Mouse (Mus musculus) cerebellum, adult 2 months (tissue): ENCODE measurements around the gene B830017H08Rik. TPM values are rescaled to one million over a fixed set of nuclear protein-coding genes. Genes with fewer than 3 reads are reported as not detected.

Experiments
- DNase-seq, 2 experiments: peaks; one replicate each; pipeline ENCODE4 v3.0.0; 2021
- H3K27ac ChIP-seq: fragments of 200-500 bp; 2 replicates; pipeline ENCODE4 v1.5.1; 2012; ENCODE audit warnings: low read length, control low read depth, inconsistent platforms; ENCODE audit not compliant: insufficient read depth
- H3K27me3 ChIP-seq: fragments of 200-500 bp; 2 replicates; pipeline ENCODE4 v1.6.1; 2012; ENCODE audit warnings: inconsistent platforms, mild to moderate bottlenecking, low read length, moderate library complexity; ENCODE audit not compliant: control insufficient read depth, insufficient read depth
- H3K4me1 ChIP-seq: fragments of 200-500 bp; 2 replicates; pipeline ENCODE4 v1.6.1; 2011; ENCODE audit warnings: low read length; ENCODE audit not compliant: control insufficient read depth, insufficient read depth
- H3K4me3 ChIP-seq: fragments of 200-500 bp; replicated peaks from 2 replicates; pipeline ENCODE3; 2011; ENCODE audit warnings: mild to moderate bottlenecking, low read depth, low read length, control low read depth; ENCODE audit not compliant: insufficient read depth
- CTCF ChIP-seq: fragments of 200-500 bp; IDR thresholded peaks from 2 replicates; pipeline ENCODE4 v1.5.1; 2011; ENCODE audit warnings: low read depth, mild to moderate bottlenecking, control low read depth, low read length, moderate library complexity, borderline replicate concordance; ENCODE audit not compliant: insufficient read depth
- POLR2A ChIP-seq: fragments of 200-500 bp; IDR thresholded peaks from 2 replicates; pipeline ENCODE4 v1.6.1; 2011; ENCODE audit warnings: low read length, control low read depth, borderline replicate concordance; ENCODE audit not compliant: insufficient read depth
- WGBS: fragments of 180-500 bp; shearing (Covaris S2); methylation state at CpG from one replicate; pipeline ENCODE4 v1.1.7; 2018; 5-methylcytosine and 5-hydroxymethylcytosine counted together
- polyA plus RNA-seq: library from polyadenylated mRNA; depleted of rRNA; stranded (reverse); fragments of >200 nt; gene quantifications from 2 replicates; pipeline ENCODE4 v1.2.3, GENCODE M21; 2012; rRNA removed

Gene B830017H08Rik
- polyA plus RNA-seq, 1 experiment = 4.7 TPM

- TF ChIP-seq POLR2A (no peak), CTCF (no peak)
- Histone ChIP-seq H3K4me1 (peaks cover 25% of the 10 kb centered on the region), H3K4me3 (no peak overlapping the region), H3K27me3 (no peaks in the 10 kb centered on the region), H3K27ac (no peak overlapping the region)
- no peak for DNase-seq
- 82% methylated on average over 5 of the region's 5 CpGs for WGBS
These were observed 38.3 kb downstream of the B830017H08Rik start for GRCm38 (mm10) chr16:17871248-17871647.

DNA sequence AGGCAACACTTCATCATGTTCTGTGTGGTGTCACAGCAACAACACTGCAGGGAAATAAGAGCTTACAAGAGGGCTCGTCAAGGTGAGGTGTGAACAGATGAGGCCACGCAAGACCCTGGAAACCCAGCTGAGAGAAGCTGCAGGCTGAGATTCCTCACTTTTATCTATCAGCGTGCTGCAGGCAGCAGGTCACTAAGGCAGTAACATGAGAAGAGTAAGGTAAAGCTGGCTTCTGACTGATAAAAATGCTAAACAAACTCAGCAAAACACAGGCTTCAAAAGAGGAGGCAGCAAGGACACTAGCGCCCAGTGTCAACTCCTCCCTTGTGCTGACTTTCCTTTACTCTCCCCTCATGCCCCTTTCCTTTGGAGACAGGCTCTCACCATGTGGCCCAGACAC is 40.1 kb downstream of the B830017H08Rik start:
- WGBS = 47% methylated on average over 4 of the region's 4 CpGs
- Histone ChIP-seq H3K4me1 (peaks cover 23% of the 10 kb centered on the region), H3K4me3 (no peak overlapping the region), H3K27me3 (no peaks in the 10 kb centered on the region), H3K27ac (no peak overlapping the region)
- no peak for DNase-seq
- TF ChIP-seq POLR2A (no peak), CTCF (no peak)

GRCm38 (mm10) chr16:17875174-17875573 is 42.3 kb downstream of the B830017H08Rik start:
- H3K4me1 ChIP-seq = peaks cover 26% of the 10 kb centered on the region
- WGBS = 29% methylated on average over 4 of the region's 4 CpGs
- H3K27me3 ChIP-seq = no peaks in the 10 kb centered on the region

DNA sequence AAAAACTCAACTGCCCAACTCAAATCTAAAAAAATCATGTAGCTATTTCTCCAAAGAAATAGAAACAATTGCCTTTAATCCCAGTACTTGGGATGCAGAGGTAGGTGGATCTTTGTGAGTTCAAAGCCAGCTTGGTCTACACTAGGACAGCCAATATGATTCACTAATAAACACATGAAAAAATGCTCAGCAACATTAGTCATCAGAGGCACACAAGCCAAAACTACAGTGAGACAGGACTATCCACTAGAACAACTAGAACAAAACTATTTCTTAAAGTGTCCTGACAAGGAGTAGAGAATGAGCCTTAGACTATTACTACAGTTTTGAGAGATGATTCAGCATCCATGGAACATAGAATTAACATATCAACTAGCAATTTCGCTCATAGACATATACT is 43.2 kb downstream of the B830017H08Rik start:
- no peak overlapping the region for H3K4me3 ChIP-seq
- 98% methylated on average over 1 of the region's 1 CpGs for WGBS
- DNase-seq = no peak

More at GRCm38 (mm10) chr16:17875174-17875573, 42.3 kb downstream of the B830017H08Rik start:
- Histone ChIP-seq H3K4me3 (no peak overlapping the region), H3K27ac (peak overlapping the region; percentile 43)
- no peak for TF ChIP-seq POLR2A
- 0 out of 2 replicates have a peak, but pooled peaks have one; percentile 6 for TF ChIP-seq CTCF
- DNase-seq = peak; percentile 40 to 64

DNA sequence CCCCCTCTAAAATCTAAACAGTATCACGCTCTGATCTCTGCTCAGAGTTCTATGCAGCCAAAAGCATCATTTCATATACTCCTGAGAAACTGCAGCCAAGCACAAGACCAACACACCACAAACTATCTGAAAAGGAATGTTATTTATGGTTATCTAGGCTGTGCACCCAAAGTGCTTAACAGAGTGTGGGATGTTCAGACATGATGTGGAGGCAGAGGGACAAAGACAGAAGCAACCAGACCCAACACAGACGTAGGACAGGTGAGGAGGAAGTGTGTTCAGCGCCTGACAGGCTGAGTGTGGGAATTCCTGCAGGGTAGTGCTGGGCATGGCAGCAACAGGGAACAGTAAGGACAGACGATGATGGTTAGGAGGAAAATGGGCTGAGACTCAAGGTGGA is 46.6 kb downstream of the B830017H08Rik start:
- DNase-seq = no peak
- no peaks in the 10 kb centered on the region for H3K27me3 ChIP-seq
- 36% methylated on average over 4 of the region's 4 CpGs for WGBS
- H3K27ac ChIP-seq = no peak overlapping the region
- no peak overlapping the region for H3K4me3 ChIP-seq
- TF ChIP-seq POLR2A (no peak), CTCF (no peak)
- peaks cover 27% of the 10 kb centered on the region for H3K4me1 ChIP-seq

More for the DNA sequence above, 43.2 kb downstream of the B830017H08Rik start:
- TF ChIP-seq POLR2A (no peak), CTCF (no peak)
- Histone ChIP-seq H3K27ac (no peak overlapping the region), H3K27me3 (no peaks in the 10 kb centered on the region), H3K4me1 (peaks cover 29% of the 10 kb centered on the region)

DNA sequence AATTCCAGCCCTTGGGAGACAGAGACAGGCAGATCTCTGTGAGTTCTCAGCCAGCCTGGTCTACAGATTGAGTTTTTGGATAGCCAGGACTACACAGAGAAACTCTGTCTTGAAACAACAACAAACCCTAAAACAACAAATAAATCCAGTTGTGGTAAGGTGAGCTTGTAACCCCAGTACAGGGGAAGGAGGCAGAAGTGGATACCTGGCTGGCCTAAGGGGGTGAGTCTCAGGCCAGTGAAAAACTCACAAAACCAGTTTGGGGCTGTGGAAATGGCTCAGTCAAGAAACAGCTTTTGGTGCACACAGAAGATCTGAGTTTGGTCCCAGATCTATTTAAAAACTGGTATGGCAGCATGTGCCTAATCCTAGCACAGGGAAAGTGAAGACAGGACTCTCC is 49.3 kb downstream of the B830017H08Rik start:
- H3K27me3 ChIP-seq = no peaks in the 10 kb centered on the region
- H3K4me3 ChIP-seq = no peak overlapping the region
- TF ChIP-seq POLR2A = no peak
- TF ChIP-seq CTCF = no peak
- no peak for DNase-seq
- peaks cover 34% of the 10 kb centered on the region for H3K4me1 ChIP-seq
- no peak overlapping the region for H3K27ac ChIP-seq

DNA sequence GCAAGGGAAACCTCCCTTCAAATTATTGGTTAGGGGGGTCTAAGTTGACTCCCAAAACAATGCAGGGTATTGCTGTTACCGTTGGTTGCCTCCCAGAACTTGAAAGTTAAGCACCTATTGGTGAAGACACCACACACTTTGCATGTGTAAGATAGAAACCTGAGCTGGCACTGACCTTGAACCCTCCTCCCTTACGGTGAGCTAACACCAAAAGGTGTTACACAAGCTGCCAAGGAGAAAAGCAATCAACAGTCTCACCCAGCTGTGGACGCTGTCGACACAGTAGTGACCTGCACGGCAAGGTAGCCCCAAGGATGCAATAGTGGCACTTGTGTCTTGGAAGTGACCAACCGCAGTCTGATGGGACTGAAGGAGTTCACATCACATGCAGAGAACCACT is 51.2 kb downstream of the B830017H08Rik start:
- H3K4me3 ChIP-seq = no peak overlapping the region
- no peaks in the 10 kb centered on the region for H3K27me3 ChIP-seq
- TF ChIP-seq CTCF (no peak), POLR2A (no peak)
- 85% methylated on average over 6 of the region's 6 CpGs for WGBS
- H3K4me1 ChIP-seq = peaks cover 34% of the 10 kb centered on the region
- DNase-seq = no peak
- no peak overlapping the region for H3K27ac ChIP-seq

Other genes starting within 250 kb of the B830017H08Rik start
- 40.8 and 46.2 TPM in 2 replicates for gene Slc7a4, start 249.9 kb upstream of the B830017H08Rik start, polyA plus RNA-seq
- gene Smpd4, start 213.8 kb upstream of the B830017H08Rik start, polyA plus RNA-seq = 113 and 125 TPM in 2 replicates
- gene Ccdc74a, start 186.7 kb upstream of the B830017H08Rik start, polyA plus RNA-seq = 112 and 123 TPM in 2 replicates
- gene Med15, start 100.2 kb upstream of the B830017H08Rik start, polyA plus RNA-seq = 73.1 and 78.7 TPM in 2 replicates
- gene Klhl22, start 73.5 kb upstream of the B830017H08Rik start, polyA plus RNA-seq = 101 and 106 TPM in 2 replicates
- 2.1 and 2.5 TPM in 2 replicates for gene Scarf2, start 35.8 kb upstream of the B830017H08Rik start, polyA plus RNA-seq
- gene Car15, start 5.2 kb downstream of the B830017H08Rik start, polyA plus RNA-seq = 48.4 and 58.9 TPM in 2 replicates
- 9.1 and 9.2 TPM in 2 replicates for gene Gm20518, start 58.5 kb downstream of the B830017H08Rik start, polyA plus RNA-seq
- gene Tssk1, start 61.1 kb downstream of the B830017H08Rik start, polyA plus RNA-seq = 0.08 and 0.11 TPM in 2 replicates
- gene Dgcr2, start 65.4 kb downstream of the B830017H08Rik start, polyA plus RNA-seq = 145 and 162 TPM in 2 replicates
- not detected in 2 replicates for gene Tssk2, start 65.5 kb downstream of the B830017H08Rik start, polyA plus RNA-seq
- gene Ess2, start 78.2 kb downstream of the B830017H08Rik start, polyA plus RNA-seq = 41.5 and 41.7 TPM in 2 replicates
- not detected in 2 replicates for gene Gsc2, start 81.9 kb downstream of the B830017H08Rik start, polyA plus RNA-seq
- 64.4 and 76.5 TPM in 2 replicates for gene Slc25a1, start 95.1 kb downstream of the B830017H08Rik start, polyA plus RNA-seq
- not detected in 2 replicates for gene Vpreb2, start 147.3 kb downstream of the B830017H08Rik start, polyA plus RNA-seq
- gene Dgcr6, start 219.7 kb downstream of the B830017H08Rik start, polyA plus RNA-seq = 102 and 104 TPM in 2 replicates